ENCODE assay signal across 15 mouse cellular contexts in the genomic region with DNA sequence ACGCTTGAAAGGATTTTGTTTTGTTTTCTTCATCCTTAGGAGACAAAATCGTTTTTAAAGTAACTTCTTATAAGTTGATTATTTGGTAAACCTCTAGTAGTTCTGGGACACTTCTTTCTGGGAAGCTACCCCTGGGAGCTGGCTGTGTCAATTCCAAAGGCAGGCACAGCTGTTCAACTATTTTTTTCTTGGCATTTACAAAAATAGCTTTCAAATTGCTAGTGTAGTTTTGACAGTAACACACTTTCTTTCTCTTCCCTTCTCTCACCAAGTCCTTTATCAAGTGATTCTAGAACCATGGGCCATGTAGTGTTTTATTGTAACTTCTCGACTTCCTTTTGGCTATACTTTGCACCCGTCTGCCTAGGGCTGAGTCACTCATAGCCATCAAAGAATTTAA.
"Had no signal": no experiment of that assay in that cellular context is flagged by ENCODE, and none has a peak within 500 bp of the region (broad histone marks: within the 10 kb centered on the region; RNA-seq: fewer than 3 reads in every experiment).

No protein-coding gene starts in this region.

- DNase-seq: gastrocnemius, postnatal 14 days; heart, adult 18-20 months; heart, postnatal 10 days; heart, postnatal 4 days; kidney, adult 18-20 months; kidney, adult 8-10 months; kidney, postnatal 10 days; kidney, postnatal 25 days; kidney, postnatal 4 days; liver; liver, embryonic 13.5 days had no signal

- ATAC-seq: hindbrain, embryonic 16.5 days; inflammation-experienced regulatory T-cells, adult 6 months; intestine, embryonic 15.5 days; intestine, postnatal 0 days had no signal
